Mouse (Mus musculus): ENCODE results near the gene Letmd1.
"Not testable (repeated sequence)": the region's sequence is repeated elsewhere in the genome, so short reads cannot be mapped to it uniquely, and the experiment has no call there.

Gene Letmd1

GRCm38 (mm10) chr15:100499506-100499905, 30.7 kb downstream of the Letmd1 start:
- not testable (repeated sequence) for DNase-seq (ENCODE audit: low read depth, low spot score)

GRCm38 (mm10) chr15:100508454-100509167, 39.8 kb downstream of the Letmd1 start:
- peak; percentile 64 for DNase-seq (ENCODE audit: low read depth, low spot score)

GRCm38 (mm10) chr15:100510072-100510471, 41.2 kb downstream of the Letmd1 start:
- DNase-seq (ENCODE audit: low read depth, low spot score), result no peak

- no peak for DNase-seq (ENCODE audit: low read depth, low spot score)
These were observed 44.6 kb downstream of the Letmd1 start for GRCm38 (mm10) chr15:100513387-100513786.

GRCm38 (mm10) chr15:100515121-100515520, 46.3 kb downstream of the Letmd1 start:
- no peak for DNase-seq (ENCODE audit: low read depth, low spot score)

- no peak for DNase-seq (ENCODE audit: low read depth, low spot score)
These were observed 51.5 kb downstream of the Letmd1 start for GRCm38 (mm10) chr15:100520306-100520705.

GRCm38 (mm10) chr15:100525405-100525804, 56.6 kb downstream of the Letmd1 start:
- no peak for DNase-seq (ENCODE audit: low read depth, low spot score)

- no peak for DNase-seq (ENCODE audit: low read depth, low spot score)
These were observed 59.1 kb downstream of the Letmd1 start for GRCm38 (mm10) chr15:100527900-100528299.

Data from brain, adult 2 months (tissue).